Mouse (Mus musculus) stomach, postnatal 0 days (tissue): ENCODE results near the gene Samd8. TPM values are rescaled to one million over a fixed set of nuclear protein-coding genes. Genes with fewer than 3 reads are reported as not detected.

ENCODE experiments used
- ATAC-seq: fragments of 200-750 bp; cut with Nextera tagmentation; 2 replicates; pipeline ENCODE4 v1.8.0; 2017; ENCODE audit not compliant: low FRiP score, low TSS enrichment
- DNase-seq: peaks from one replicate; pipeline ENCODE4 v3.0.0-alpha.2; 2016; ENCODE audit warnings: low spot score
- H3K27ac ChIP-seq: fragments of 300-500 bp; sonication (generic); replicated peaks from 2 replicates; pipeline ENCODE4 v1.5.1; 2014; ENCODE audit warnings: mild to moderate bottlenecking, control low read depth
- H3K27me3 ChIP-seq: fragments of 300-500 bp; sonication (generic); 2 replicates; pipeline ENCODE4 v1.6.1; 2014; ENCODE audit warnings: low read length; ENCODE audit not compliant: control insufficient read depth, insufficient read depth
- H3K36me3 ChIP-seq: fragments of 300-500 bp; sonication (generic); 2 replicates; pipeline ENCODE4 v1.6.1; 2014; ENCODE audit warnings: low read length, mixed read lengths; ENCODE audit not compliant: control insufficient read depth, insufficient read depth
- H3K4me1 ChIP-seq: fragments of 300-500 bp; sonication (generic); replicated peaks from 2 replicates; pipeline ENCODE4 v1.6.1; 2014; ENCODE audit warnings: antibody characterized with exemption; ENCODE audit not compliant: control insufficient read depth, insufficient read depth
- H3K4me2 ChIP-seq: fragments of 300-500 bp; sonication (generic); replicated peaks from 2 replicates; pipeline ENCODE4 v1.6.1; 2014; ENCODE audit warnings: low read depth, mild to moderate bottlenecking, control low read depth, moderate library complexity
- H3K4me3 ChIP-seq: fragments of 300-500 bp; sonication (generic); 2 replicates; pipeline ENCODE4 v1.5.1; 2014; ENCODE audit warnings: low read depth, low read length, control low read depth
- H3K9ac ChIP-seq: fragments of 300-500 bp; sonication (generic); 2 replicates; pipeline ENCODE4 v1.6.1; 2014; ENCODE audit warnings: mild to moderate bottlenecking, low read length, control low read depth, mixed read lengths
- H3K9me3 ChIP-seq: fragments of 300-500 bp; sonication (generic); 2 replicates; pipeline ENCODE4 v1.6.1; 2016; ENCODE audit warnings: low read length; ENCODE audit not compliant: control insufficient read depth
- CTCF ChIP-seq: IDR thresholded peaks from 2 replicates; pipeline ENCODE4 v1.5.1; 2016; ENCODE audit warnings: antibody characterized with exemption, low read depth, mild to moderate bottlenecking, moderate library complexity
- EP300 ChIP-seq: optimal IDR thresholded peaks from 2 replicates; pipeline ENCODE3; 2016; ENCODE audit warnings: antibody characterized with exemption
- WGBS: fragments of 180-500 bp; shearing (Covaris S2); extraction: QIAGEN DNeasy Blood & Tissue Kit; methylation state at CpG from one replicate; pipeline ENCODE4 v1.1.7; 2014; 5-methylcytosine and 5-hydroxymethylcytosine counted together
- polyA plus RNA-seq: library from polyadenylated mRNA; unstranded; fragments of >200 nt; fragmentation: Nextera tagmentation; extraction: Ambion mirVana; gene quantifications from 2 replicates; pipeline ENCODE4 v1.2.1, GENCODE M21; 2015

Samd8 gene
- polyA plus RNA-seq, 1 experiment from 2014 or later, result 15.3 TPM

GRCm38 (mm10) chr14:21761560-21761959 lies 11.2 kb downstream of the Samd8 start:
- TF ChIP-seq CTCF, result no peak
- no peak for TF ChIP-seq EP300
- H3K36me3 ChIP-seq, result no peaks in the 10 kb centered on the region

GRCm38 (mm10) chr14:21763736-21764135 lies 13.4 kb downstream of the Samd8 start:
- Histone ChIP-seq H3K9me3 (no peaks in the 10 kb centered on the region), H3K27me3 (no peaks in the 10 kb centered on the region), H3K36me3 (no peaks in the 10 kb centered on the region), H3K4me1 (no peaks in the 10 kb centered on the region), H3K9ac (no peak overlapping the region), H3K27ac (no peak overlapping the region), H3K4me2 (no peak overlapping the region), H3K4me3 (no peak overlapping the region)
- WGBS, result 91% methylated on average over 3 of the region's 3 CpGs
- TF ChIP-seq EP300, result no peak
- no peak for TF ChIP-seq CTCF
- no peak for DNase-seq
- ATAC-seq, result no peak

More at GRCm38 (mm10) chr14:21761560-21761959, 11.2 kb downstream of the Samd8 start:
- H3K9ac ChIP-seq, result no peak overlapping the region
- no peak overlapping the region for H3K4me3 ChIP-seq
- H3K27me3 ChIP-seq, result no peaks in the 10 kb centered on the region
- no peak for DNase-seq
- ATAC-seq, result no peak
- no peaks in the 10 kb centered on the region for H3K9me3 ChIP-seq
- no peak overlapping the region for H3K4me2 ChIP-seq
- no peaks in the 10 kb centered on the region for H3K4me1 ChIP-seq
- no peak overlapping the region for H3K27ac ChIP-seq
- WGBS, result 79% methylated on average over 9 of the region's 9 CpGs

- H3K27ac ChIP-seq, result no peak overlapping the region
- H3K9ac ChIP-seq, result no peak overlapping the region
- H3K4me2 ChIP-seq, result no peak overlapping the region
- H3K4me1 ChIP-seq, result no peaks in the 10 kb centered on the region
- H3K9me3 ChIP-seq, result no peaks in the 10 kb centered on the region
- DNase-seq (no peak), ATAC-seq (no peak)
- H3K36me3 ChIP-seq, result no peaks in the 10 kb centered on the region
- TF ChIP-seq EP300, result no peak
- no peak for TF ChIP-seq CTCF
- no peaks in the 10 kb centered on the region for H3K27me3 ChIP-seq
- 87% methylated on average over 6 of the region's 6 CpGs for WGBS
- H3K4me3 ChIP-seq, result no peak overlapping the region
Measured at GRCm38 (mm10) chr14:21764646-21765045, 14.3 kb downstream of the Samd8 start.

- Histone ChIP-seq H3K9me3 (no peaks in the 10 kb centered on the region), H3K36me3 (no peaks in the 10 kb centered on the region), H3K9ac (no peak overlapping the region), H3K4me1 (no peaks in the 10 kb centered on the region), H3K27ac (no peak overlapping the region), H3K27me3 (no peaks in the 10 kb centered on the region), H3K4me2 (no peak overlapping the region), H3K4me3 (no peak overlapping the region)
- TF ChIP-seq EP300 (no peak), CTCF (no peak)
- 51% methylated on average over 7 of the region's 7 CpGs for WGBS
- peak; percentile 58 for ATAC-seq
- DNase-seq, result no peak
Measured at GRCm38 (mm10) chr14:21765754-21766397, 15.5 kb downstream of the Samd8 start.

- no peak overlapping the region for H3K9ac ChIP-seq
- no peak for DNase-seq
- H3K27ac ChIP-seq, result no peak overlapping the region
- no peak overlapping the region for H3K4me2 ChIP-seq
- no peaks in the 10 kb centered on the region for H3K36me3 ChIP-seq
- no peak overlapping the region for H3K4me3 ChIP-seq
- ATAC-seq, result peak; percentile 52
- no peaks in the 10 kb centered on the region for H3K27me3 ChIP-seq
- H3K9me3 ChIP-seq, result no peaks in the 10 kb centered on the region
- WGBS, result 69% methylated on average over 6 of the region's 6 CpGs
- no peaks in the 10 kb centered on the region for H3K4me1 ChIP-seq
- TF ChIP-seq CTCF, result no peak
- TF ChIP-seq EP300, result no peak
Measured at GRCm38 (mm10) chr14:21766398-21766958, 16.1 kb downstream of the Samd8 start.

GRCm38 (mm10) chr14:21772506-21773281 lies 22.4 kb downstream of the Samd8 start:
- no peaks in the 10 kb centered on the region for H3K4me1 ChIP-seq
- ATAC-seq (no peak), DNase-seq (no peak)
- TF ChIP-seq CTCF (no peak), EP300 (no peak)
- 0 out of 2 replicates have a peak, but pooled peaks cover 4% of the 10 kb centered on the region for H3K36me3 ChIP-seq
- H3K4me3 ChIP-seq, result no peak overlapping the region
- H3K9me3 ChIP-seq, result no peaks in the 10 kb centered on the region
- no peak overlapping the region for H3K9ac ChIP-seq
- H3K27me3 ChIP-seq, result no peaks in the 10 kb centered on the region
- no peak overlapping the region for H3K27ac ChIP-seq
- H3K4me2 ChIP-seq, result no peak overlapping the region
- 79% methylated on average over 11 of the region's 11 CpGs for WGBS
